Mouse (Mus musculus): ENCODE results near the gene Cog6.

- TF ChIP-seq CTCF (conservative IDR thresholded peaks at IDR 0.05 in 1 of 2, IDR thresholded peaks at IDR 0.05 in 1 of 2; ENCODE audit: low read depth in 2 of 2, low read length in 2 of 2) = no peak
- peak; percentile 54 for TF ChIP-seq MXI1 (IDR thresholded peaks at IDR 0.05; ENCODE audit: low read depth, low read length)
- TF ChIP-seq CHD2 (IDR thresholded peaks at IDR 0.05; ENCODE audit: low read length) = no peak
- TF ChIP-seq MAX (IDR thresholded peaks at IDR 0.05; ENCODE audit: low read length) = no peak
- peak; percentile 86 for TF ChIP-seq POLR2A (IDR thresholded peaks at IDR 0.05; ENCODE audit: low read depth, low read length)
- TF ChIP-seq ZNF384 (IDR thresholded peaks at IDR 0.05; ENCODE audit: low read depth, low read length) = no peak
- no peak for TF ChIP-seq CHD1 (IDR thresholded peaks at IDR 0.05; ENCODE audit: low read depth, low read length)
- peak; percentile 91 for TF ChIP-seq NRF1 (IDR thresholded peaks at IDR 0.05; ENCODE audit: low read depth, low read length)
- TF ChIP-seq IRF4 (IDR thresholded peaks at IDR 0.05; ENCODE audit: low read depth, low read length) = no peak
- no peak for TF ChIP-seq E2F4 (IDR thresholded peaks at IDR 0.05; ENCODE audit: insufficient replicate concordance, low read depth, low read length)
These were observed at the start of gene Cog6 for GRCm38 (mm10) chr3:53016436-53017340.

All from CH12.LX (cell line).